Mouse (Mus musculus) heart, embryonic 10.5 days (tissue): ENCODE results near the gene Taco1. TPM values are rescaled to one million over a fixed set of nuclear protein-coding genes. Genes with fewer than 3 reads are reported as not detected.

Experiments used
- polyA plus RNA-seq: library from polyadenylated mRNA; unstranded; fragments of >200 nt; fragmentation: Nextera tagmentation; extraction: Ambion mirVana; gene quantifications from 2 replicates; pipeline ENCODE4 v1.2.1, GENCODE M21; 2016

Gene Taco1
- polyA plus RNA-seq, 1 experiment from 2014 or later = 11.6 TPM

Other genes starting within 250 kb of the Taco1 start
- gene Cyb561, start 112.7 kb upstream of the Taco1 start, polyA plus RNA-seq = 4.1 and 4.6 TPM in 2 replicates
- gene Ace, start 98.1 kb upstream of the Taco1 start, polyA plus RNA-seq = 0.43 and 0.65 TPM in 2 replicates
- not detected in 2 replicates for gene Ace3, start 71.4 kb upstream of the Taco1 start, polyA plus RNA-seq
- gene Kcnh6, start 57.9 kb upstream of the Taco1 start, polyA plus RNA-seq = 0.43 and 0.72 TPM in 2 replicates
- gene Dcaf7, start 29.2 kb upstream of the Taco1 start, polyA plus RNA-seq = 60.4 and 69.6 TPM in 2 replicates
- gene Map3k3, start 18.6 kb downstream of the Taco1 start, polyA plus RNA-seq = 24.1 and 25.1 TPM in 2 replicates
- not detected in 2 replicates for gene Gm10840, start 94.8 kb downstream of the Taco1 start, polyA plus RNA-seq
- gene Limd2, start 94.8 kb downstream of the Taco1 start, polyA plus RNA-seq = 172 and 261 TPM in 2 replicates
- gene Strada, start 136.1 kb downstream of the Taco1 start, polyA plus RNA-seq = 26.4 and 27.4 TPM in 2 replicates
- 85.0 and 91.2 TPM in 2 replicates for gene Ccdc47, start 150.3 kb downstream of the Taco1 start, polyA plus RNA-seq
- gene Ddx42, start 150.9 kb downstream of the Taco1 start, polyA plus RNA-seq = 63.7 and 70.3 TPM in 2 replicates
- 55.9 and 71.1 TPM in 2 replicates for gene Ftsj3, start 190.0 kb downstream of the Taco1 start, polyA plus RNA-seq
- 330 and 386 TPM in 2 replicates for gene Psmc5, start 190.1 kb downstream of the Taco1 start, polyA plus RNA-seq
- 20.9 and 36.2 TPM in 2 replicates for gene Smarcd2, start 206.9 kb downstream of the Taco1 start, polyA plus RNA-seq
- 0.18 and 0.40 TPM in 2 replicates for gene Tcam1, start 210.6 kb downstream of the Taco1 start, polyA plus RNA-seq
- not detected in 2 replicates for gene Gh, start 235.8 kb downstream of the Taco1 start, polyA plus RNA-seq
- 0.39 and 0.87 TPM in 2 replicates for gene Cd79b, start 248.7 kb downstream of the Taco1 start, polyA plus RNA-seq